Mouse (Mus musculus): ENCODE results near the gene Cnn3. TPM values are rescaled to one million over a fixed set of nuclear protein-coding genes. Genes with fewer than 3 reads are reported as not detected.

Cnn3 gene
- polyA plus RNA-seq, 1 experiment from 2014 or later = 135 TPM

DNA sequence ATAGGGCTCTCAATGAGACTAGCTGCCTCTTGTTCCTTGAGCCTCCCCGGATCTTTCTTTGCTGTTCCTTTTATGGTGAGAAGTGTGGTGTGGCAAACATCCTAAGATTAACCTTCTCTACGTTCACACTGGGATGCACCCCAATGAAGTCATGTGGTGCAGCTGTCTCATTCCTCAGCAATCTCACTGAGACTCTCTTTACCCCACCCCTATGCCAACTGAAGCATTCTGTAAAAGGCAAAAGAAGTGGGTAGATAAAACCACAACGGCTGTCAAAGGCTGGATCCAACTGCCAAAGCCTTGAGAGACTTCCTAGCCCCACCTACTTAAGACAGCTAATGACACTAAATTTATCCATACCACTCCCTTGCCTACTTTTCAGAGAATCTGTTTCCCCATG is 48.4 kb downstream of the Cnn3 start:
- TF ChIP-seq CTCF (IDR thresholded peaks at IDR 0.05; ENCODE audit: low read depth) = no peak
- no peak for ATAC-seq
- no peak overlapping the region for H3K4me3 ChIP-seq (ENCODE audit: low read depth, low read length)
- H3K27ac ChIP-seq (ENCODE audit: low read depth, low read length) = no peak overlapping the region
- H3K4me2 ChIP-seq (replicated peaks; ENCODE audit: low read depth) = no peak overlapping the region
- H3K36me3 ChIP-seq (ENCODE audit: control insufficient read depth, insufficient read depth) = no peaks in the 10 kb centered on the region
- no peaks in the 10 kb centered on the region for H3K27me3 ChIP-seq (replicated peaks; ENCODE audit: control insufficient read depth, insufficient read depth, low read length)
- WGBS = 77% methylated on average over 3 of the region's 3 CpGs
- H3K9me3 ChIP-seq (ENCODE audit: control insufficient read depth) = no peaks in the 10 kb centered on the region
- H3K4me1 ChIP-seq (replicated peaks; ENCODE audit: control insufficient read depth, insufficient read depth, low read length) = no peaks in the 10 kb centered on the region
- no peak overlapping the region for H3K9ac ChIP-seq (ENCODE audit: low read depth, low read length)

GRCm38 (mm10) chr3:121480030-121480960 is 54.0 kb downstream of the Cnn3 start:
- no peak for TF ChIP-seq CTCF (IDR thresholded peaks at IDR 0.05; ENCODE audit: low read depth)
- no peak overlapping the region for H3K27ac ChIP-seq (ENCODE audit: low read depth, low read length)
- H3K36me3 ChIP-seq (ENCODE audit: control insufficient read depth, insufficient read depth) = 0 out of 2 replicates have a peak, but pooled peaks cover 4% of the 10 kb centered on the region
- H3K27me3 ChIP-seq (replicated peaks; ENCODE audit: control insufficient read depth, insufficient read depth, low read length) = no peaks in the 10 kb centered on the region
- 66% methylated on average over 26 of the region's 26 CpGs for WGBS
- H3K4me2 ChIP-seq (replicated peaks; ENCODE audit: low read depth) = no peak overlapping the region
- H3K4me3 ChIP-seq (ENCODE audit: low read depth, low read length) = no peak overlapping the region
- H3K9ac ChIP-seq (ENCODE audit: low read depth, low read length) = no peak overlapping the region
- H3K4me1 ChIP-seq (replicated peaks; ENCODE audit: control insufficient read depth, insufficient read depth, low read length) = no peaks in the 10 kb centered on the region
- ATAC-seq = no peak
- no peaks in the 10 kb centered on the region for H3K9me3 ChIP-seq (ENCODE audit: control insufficient read depth)

- no peaks in the 10 kb centered on the region for H3K9me3 ChIP-seq (ENCODE audit: control insufficient read depth)
- no peak overlapping the region for H3K4me3 ChIP-seq (ENCODE audit: low read depth, low read length)
- H3K9ac ChIP-seq (ENCODE audit: low read depth, low read length) = no peak overlapping the region
- H3K27me3 ChIP-seq (replicated peaks; ENCODE audit: control insufficient read depth, insufficient read depth, low read length) = no peaks in the 10 kb centered on the region
- TF ChIP-seq CTCF (IDR thresholded peaks at IDR 0.05; ENCODE audit: low read depth) = no peak
- 0 out of 2 replicates have a peak, but pooled peaks cover 4% of the 10 kb centered on the region for H3K36me3 ChIP-seq (ENCODE audit: control insufficient read depth, insufficient read depth)
- no peak for ATAC-seq
- 61% methylated on average over 8 of the region's 8 CpGs for WGBS
- no peak overlapping the region for H3K4me2 ChIP-seq (replicated peaks; ENCODE audit: low read depth)
- H3K27ac ChIP-seq (ENCODE audit: low read depth, low read length) = no peak overlapping the region
- H3K4me1 ChIP-seq (replicated peaks; ENCODE audit: control insufficient read depth, insufficient read depth, low read length) = no peaks in the 10 kb centered on the region
Observed at GRCm38 (mm10) chr3:121480961-121481436, 54.7 kb downstream of the Cnn3 start.

GRCm38 (mm10) chr3:121481564-121481963 is 55.3 kb downstream of the Cnn3 start:
- Histone ChIP-seq H3K4me2 (replicated peaks; ENCODE audit: low read depth) (no peak overlapping the region), H3K9me3 (ENCODE audit: control insufficient read depth) (no peaks in the 10 kb centered on the region), H3K27me3 (replicated peaks; ENCODE audit: control insufficient read depth, insufficient read depth, low read length) (no peaks in the 10 kb centered on the region), H3K36me3 (ENCODE audit: control insufficient read depth, insufficient read depth) (0 out of 2 replicates have a peak, but pooled peaks cover 4% of the 10 kb centered on the region), H3K9ac (ENCODE audit: low read depth, low read length) (no peak overlapping the region), H3K4me1 (replicated peaks; ENCODE audit: control insufficient read depth, insufficient read depth, low read length) (no peaks in the 10 kb centered on the region), H3K27ac (ENCODE audit: low read depth, low read length) (no peak overlapping the region), H3K4me3 (ENCODE audit: low read depth, low read length) (no peak overlapping the region)
- no peak for TF ChIP-seq CTCF (IDR thresholded peaks at IDR 0.05; ENCODE audit: low read depth)
- 58% methylated on average over 6 of the region's 6 CpGs for WGBS
- no peak for ATAC-seq

- no peak for TF ChIP-seq CTCF (IDR thresholded peaks at IDR 0.05; ENCODE audit: low read depth)
- H3K27me3 ChIP-seq (replicated peaks; ENCODE audit: control insufficient read depth, insufficient read depth, low read length) = no peaks in the 10 kb centered on the region
- ATAC-seq = no peak
- H3K9ac ChIP-seq (ENCODE audit: low read depth, low read length) = no peak overlapping the region
- no peak overlapping the region for H3K4me3 ChIP-seq (ENCODE audit: low read depth, low read length)
- WGBS = 63% methylated on average over 25 of the region's 25 CpGs
- H3K4me1 ChIP-seq (replicated peaks; ENCODE audit: control insufficient read depth, insufficient read depth, low read length) = no peaks in the 10 kb centered on the region
- no peak overlapping the region for H3K27ac ChIP-seq (ENCODE audit: low read depth, low read length)
- 0 out of 2 replicates have a peak, but pooled peaks cover 4% of the 10 kb centered on the region for H3K36me3 ChIP-seq (ENCODE audit: control insufficient read depth, insufficient read depth)
- H3K9me3 ChIP-seq (ENCODE audit: control insufficient read depth) = no peaks in the 10 kb centered on the region
- H3K4me2 ChIP-seq (replicated peaks; ENCODE audit: low read depth) = no peak overlapping the region
Observed at GRCm38 (mm10) chr3:121483266-121484161, 57.2 kb downstream of the Cnn3 start.

- 77% methylated on average over 2 of the region's 2 CpGs for WGBS
- H3K9me3 ChIP-seq (ENCODE audit: control insufficient read depth) = no peaks in the 10 kb centered on the region
- no peak overlapping the region for H3K9ac ChIP-seq (ENCODE audit: low read depth, low read length)
- H3K4me1 ChIP-seq (replicated peaks; ENCODE audit: control insufficient read depth, insufficient read depth, low read length) = no peaks in the 10 kb centered on the region
- H3K36me3 ChIP-seq (ENCODE audit: control insufficient read depth, insufficient read depth) = 0 out of 2 replicates have a peak, but pooled peaks cover 4% of the 10 kb centered on the region
- no peak for TF ChIP-seq CTCF (IDR thresholded peaks at IDR 0.05; ENCODE audit: low read depth)
- no peak overlapping the region for H3K4me2 ChIP-seq (replicated peaks; ENCODE audit: low read depth)
- ATAC-seq = no peak
- H3K27me3 ChIP-seq (replicated peaks; ENCODE audit: control insufficient read depth, insufficient read depth, low read length) = no peaks in the 10 kb centered on the region
- H3K4me3 ChIP-seq (ENCODE audit: low read depth, low read length) = no peak overlapping the region
- no peak overlapping the region for H3K27ac ChIP-seq (ENCODE audit: low read depth, low read length)
Observed at GRCm38 (mm10) chr3:121485201-121485600, 58.9 kb downstream of the Cnn3 start.

Measured in intestine, postnatal 0 days (tissue).